Mouse (Mus musculus) embryonic facial prominence, embryonic 13.5 days (tissue): ENCODE measurements around the gene Cyp2w1. TPM values are rescaled to one million over a fixed set of nuclear protein-coding genes. Genes with fewer than 3 reads are reported as not detected.

ENCODE experiments used
- ATAC-seq: fragments of 200-750 bp; cut with Nextera tagmentation; 2 replicates; pipeline ENCODE4 v1.8.0; 2017; ENCODE audit warnings: low read depth; ENCODE audit not compliant: insufficient number of reproducible peaks, insufficient read depth, low FRiP score, low TSS enrichment
- H3K27ac ChIP-seq: fragments of 300-500 bp; sonication (generic); 2 replicates; pipeline ENCODE4 v1.5.1; 2015; ENCODE audit warnings: moderate library complexity, mild to moderate bottlenecking, inconsistent platforms
- H3K27me3 ChIP-seq: fragments of 300-500 bp; sonication (generic); 2 replicates; pipeline ENCODE4 v1.6.1; 2015; ENCODE audit warnings: mild to moderate bottlenecking, inconsistent platforms
- H3K36me3 ChIP-seq: fragments of 300-500 bp; sonication (generic); 2 replicates; pipeline ENCODE4 v1.6.1; 2015; ENCODE audit warnings: mild to moderate bottlenecking, inconsistent platforms
- H3K4me1 ChIP-seq: fragments of 300-500 bp; sonication (generic); 2 replicates; pipeline ENCODE4 v1.6.1; 2015; ENCODE audit warnings: inconsistent platforms
- H3K4me2 ChIP-seq: fragments of 300-500 bp; sonication (generic); 2 replicates; pipeline ENCODE4 v1.6.1; 2015; ENCODE audit warnings: moderate library complexity, mild to moderate bottlenecking, inconsistent platforms
- H3K4me3 ChIP-seq: fragments of 300-500 bp; sonication (generic); 2 replicates; pipeline ENCODE4 v1.5.1; 2015; ENCODE audit warnings: mild to moderate bottlenecking, inconsistent platforms
- H3K9ac ChIP-seq: fragments of 300-500 bp; sonication (generic); 2 replicates; pipeline ENCODE4 v1.6.1; 2015; ENCODE audit warnings: mild to moderate bottlenecking, inconsistent platforms
- H3K9me3 ChIP-seq: fragments of 300-500 bp; sonication (generic); 2 replicates; pipeline ENCODE4 v1.6.1; 2016; ENCODE audit warnings: inconsistent platforms
- WGBS: fragments of 180-500 bp; shearing (Covaris S2); methylation state at CpG from one replicate; pipeline ENCODE4 v1.1.7; 2015; ENCODE audit warnings: mixed read lengths; 5-methylcytosine and 5-hydroxymethylcytosine counted together
- polyA plus RNA-seq: library from polyadenylated mRNA; unstranded; fragments of >200 nt; fragmentation: Nextera tagmentation; extraction: Ambion mirVana; gene quantifications from 2 replicates; pipeline ENCODE4 v1.2.1, GENCODE M21; 2015

Gene Cyp2w1
- polyA plus RNA-seq, 1 experiment from 2014 or later: 17.0 TPM

DNA sequence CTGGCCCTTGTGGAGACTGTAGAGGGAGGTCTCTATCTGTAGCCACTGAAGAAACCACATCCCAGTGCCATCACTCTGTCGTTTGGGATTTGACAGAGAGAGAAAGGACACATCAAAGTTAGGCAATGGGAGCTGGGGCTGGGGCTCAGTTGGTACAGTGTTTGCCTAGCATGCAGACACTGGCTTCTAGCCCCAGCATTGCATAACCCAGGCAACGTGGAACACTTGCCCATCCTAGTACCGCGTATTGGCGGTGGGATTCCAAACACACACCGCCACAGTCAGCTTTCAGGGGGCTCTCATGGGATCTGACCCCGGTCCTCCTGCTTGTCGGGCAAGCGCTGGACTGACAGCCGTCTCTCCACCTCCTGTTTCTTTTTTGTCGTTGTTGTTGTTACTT is 14.1 kb downstream of the Cyp2w1 start:
- 0 out of 2 replicates have a peak, but pooled peaks cover 9% of the 10 kb centered on the region for H3K36me3 ChIP-seq
- H3K4me1 ChIP-seq: peaks cover 35% of the 10 kb centered on the region
- no peak overlapping the region for H3K9ac ChIP-seq
- no peak overlapping the region for H3K4me2 ChIP-seq
- no peak overlapping the region for H3K4me3 ChIP-seq
- H3K27me3 ChIP-seq: no peaks in the 10 kb centered on the region
- ATAC-seq: no peak
- H3K9me3 ChIP-seq: no peaks in the 10 kb centered on the region
- H3K27ac ChIP-seq: no peak overlapping the region
- WGBS: 70% methylated on average over 11 of the region's 11 CpGs

DNA sequence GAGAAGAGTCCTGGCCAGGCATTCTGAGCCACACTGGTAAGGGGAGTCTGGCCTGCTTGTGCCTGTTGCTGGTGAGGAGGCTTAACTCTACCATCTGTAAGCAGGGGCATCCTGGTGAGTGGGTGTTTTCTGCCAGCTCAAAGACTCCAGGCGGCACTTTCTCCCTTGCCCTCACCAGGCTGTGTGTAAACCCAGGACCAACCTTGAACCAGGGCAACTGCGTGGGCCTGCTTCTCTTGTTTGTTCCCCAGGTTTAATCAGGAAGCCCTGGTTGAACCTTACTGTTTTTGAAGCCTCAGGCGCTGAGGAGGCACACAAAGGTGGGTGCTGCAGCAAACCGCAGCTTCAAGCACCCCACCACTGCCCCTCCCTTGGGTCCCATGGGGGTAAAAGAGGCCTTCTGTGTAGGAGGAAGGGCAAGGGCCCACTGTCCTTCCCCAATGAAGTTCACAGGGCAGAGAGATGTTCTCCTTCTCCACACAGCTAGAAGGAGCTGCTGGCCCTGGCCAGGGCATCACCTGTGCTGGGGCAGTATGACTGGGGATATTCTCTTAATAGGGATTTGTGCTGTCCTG is 15.6 kb downstream of the Cyp2w1 start:
- no peak for ATAC-seq
- Histone ChIP-seq H3K27me3 (no peaks in the 10 kb centered on the region), H3K4me3 (no peak overlapping the region), H3K36me3 (0 out of 2 replicates have a peak, but pooled peaks cover 4% of the 10 kb centered on the region), H3K9ac (no peak overlapping the region), H3K4me2 (no peak overlapping the region), H3K9me3 (no peaks in the 10 kb centered on the region), H3K4me1 (peaks cover 40% of the 10 kb centered on the region), H3K27ac (no peak overlapping the region)
- 87% methylated on average over 4 of the region's 4 CpGs for WGBS

DNA sequence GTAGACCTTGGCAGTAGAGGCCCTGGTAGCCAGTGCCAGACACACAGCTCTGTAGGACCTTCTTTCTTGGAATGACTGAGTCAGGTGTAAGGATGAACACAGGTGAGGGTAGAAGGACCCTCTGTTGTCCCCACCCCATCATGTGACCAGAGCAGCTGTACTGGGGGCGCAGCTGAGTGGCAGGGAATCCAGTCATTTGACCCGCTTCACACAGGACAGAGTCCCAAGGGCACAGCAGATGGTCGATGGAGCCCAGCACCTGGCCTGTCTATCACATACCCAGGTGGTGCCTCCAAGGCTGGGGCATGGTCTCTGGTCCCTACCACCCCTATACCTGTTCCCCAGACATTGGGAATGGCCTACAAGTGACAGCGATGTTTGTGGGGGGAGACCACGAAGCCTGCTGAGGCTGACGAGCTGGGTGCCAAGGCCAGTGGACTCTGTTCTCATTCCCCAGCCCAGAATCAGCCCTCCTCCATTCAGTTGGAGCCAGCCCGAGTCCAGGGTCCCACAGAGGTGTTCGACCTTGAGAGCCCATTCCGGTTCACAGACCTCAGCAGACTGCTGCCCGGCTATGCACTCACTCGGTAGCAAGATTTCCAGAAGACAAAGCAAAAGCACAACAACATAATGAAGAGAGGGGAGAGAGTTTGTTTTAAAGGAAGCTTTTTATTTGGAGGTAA is 16.4 kb downstream of the Cyp2w1 start:
- no peak for ATAC-seq
- Histone ChIP-seq H3K36me3 (0 out of 2 replicates have a peak, but pooled peaks cover under 1% of the 10 kb centered on the region), H3K4me3 (no peak overlapping the region), H3K4me1 (peaks cover 40% of the 10 kb centered on the region), H3K27ac (no peak overlapping the region), H3K27me3 (no peaks in the 10 kb centered on the region), H3K9ac (no peak overlapping the region), H3K9me3 (no peaks in the 10 kb centered on the region), H3K4me2 (no peak overlapping the region)
- WGBS: 85% methylated on average over 11 of the region's 11 CpGs

DNA sequence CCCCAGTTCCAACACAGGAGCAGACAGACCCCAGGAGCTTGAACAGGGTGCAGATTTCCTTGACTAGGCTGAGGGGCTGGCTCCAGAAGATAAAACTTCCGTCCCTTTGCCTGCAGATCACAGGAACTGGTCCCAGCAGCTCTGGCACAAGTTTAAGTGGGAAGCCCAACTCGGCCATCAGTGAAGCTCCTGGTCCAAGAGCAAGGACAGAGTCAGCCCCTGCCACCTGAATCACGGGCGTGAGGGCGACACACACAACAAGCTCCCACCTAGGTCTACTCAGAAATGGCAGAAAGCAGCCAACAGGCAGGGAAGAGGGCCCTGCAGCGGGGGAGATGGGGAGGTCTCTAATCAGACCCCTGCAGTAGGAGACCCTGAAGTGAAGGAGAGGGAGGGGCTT is 17.9 kb downstream of the Cyp2w1 start:
- Histone ChIP-seq H3K4me1 (peaks cover 29% of the 10 kb centered on the region), H3K36me3 (no peaks in the 10 kb centered on the region), H3K27ac (no peak overlapping the region), H3K9ac (peak overlapping the region; percentile 96; the same call in 1 of the 2 replicates), H3K4me2 (peak overlapping the region; percentile 83; the same call in 1 of the 2 replicates), H3K4me3 (0 out of 2 replicates have a peak overlapping the region, but pooled peaks have one; percentile 77), H3K27me3 (no peaks in the 10 kb centered on the region), H3K9me3 (no peaks in the 10 kb centered on the region)
- WGBS: 80% methylated on average over 6 of the region's 6 CpGs
- no peak for ATAC-seq

DNA sequence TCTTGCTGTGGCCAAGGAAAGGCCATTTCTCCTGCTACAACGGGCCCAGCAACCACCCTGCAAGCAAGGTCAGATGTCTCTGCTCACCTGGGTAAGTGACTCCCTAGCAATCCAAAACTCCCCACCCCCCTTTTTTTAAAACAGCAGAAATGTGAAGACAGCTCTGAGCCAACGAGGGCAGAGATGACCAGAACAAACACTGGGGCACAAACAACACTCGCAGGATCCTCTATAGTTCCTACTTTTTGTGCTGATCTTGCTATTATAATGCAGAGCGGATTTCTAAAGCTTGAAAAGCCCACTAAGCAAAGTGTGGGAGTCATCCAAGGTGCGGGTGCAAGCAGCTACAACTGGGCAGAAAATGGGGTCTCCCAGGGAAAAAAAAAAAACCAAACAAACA is 18.7 kb downstream of the Cyp2w1 start:
- peak overlapping the region; percentile 87; the same call in 1 of the 2 replicates for H3K27ac ChIP-seq
- H3K36me3 ChIP-seq: no peaks in the 10 kb centered on the region
- 65% methylated on average over 5 of the region's 5 CpGs for WGBS
- peak overlapping the region; percentile 96 for H3K9ac ChIP-seq
- H3K4me2 ChIP-seq: peak overlapping the region; percentile 83
- peaks cover 27% of the 10 kb centered on the region for H3K4me1 ChIP-seq
- ATAC-seq: no peak
- no peaks in the 10 kb centered on the region for H3K9me3 ChIP-seq
- H3K4me3 ChIP-seq: peak overlapping the region; percentile 77
- no peaks in the 10 kb centered on the region for H3K27me3 ChIP-seq

DNA sequence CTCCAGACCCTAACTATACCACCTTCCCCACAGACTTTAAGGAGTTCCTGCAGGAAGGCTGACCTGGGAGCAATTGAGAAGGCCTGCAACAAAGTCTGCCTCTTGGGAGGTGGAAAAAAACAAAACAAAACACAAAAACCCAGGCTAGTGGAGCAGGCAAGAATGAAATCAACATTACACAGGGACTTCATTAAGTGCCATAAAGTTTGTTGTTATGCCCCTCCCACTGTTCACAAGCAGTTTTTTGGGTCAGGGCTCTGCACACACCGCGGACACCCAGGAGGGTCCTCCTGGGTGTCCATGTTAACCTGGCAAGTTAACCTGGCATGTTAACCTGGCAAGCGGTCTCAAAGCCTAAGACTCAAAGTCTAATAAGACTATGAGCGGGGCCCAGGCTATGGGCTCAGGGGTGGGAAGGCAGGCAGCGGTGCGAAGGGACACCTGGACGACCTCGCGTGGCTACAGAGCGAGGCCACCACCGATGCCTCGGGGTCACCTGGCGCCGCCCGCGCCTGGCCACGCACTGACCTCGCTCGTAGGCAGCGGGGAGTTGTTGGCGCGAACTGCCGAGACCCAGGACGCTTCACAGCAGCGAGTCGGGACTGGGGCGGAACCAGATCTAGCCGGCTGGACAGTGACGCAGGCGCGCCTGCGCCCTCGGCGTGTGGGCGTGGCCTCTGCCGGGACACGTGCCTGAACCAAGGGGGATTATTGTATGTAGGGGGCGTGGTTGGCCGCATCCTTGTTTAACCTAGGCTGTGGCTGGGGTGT is 19.4 kb downstream of the Cyp2w1 start:
- ATAC-seq: peak; percentile 88
- 1% methylated on average over 39 of the region's 39 CpGs for WGBS
- peaks cover 29% of the 10 kb centered on the region for H3K4me1 ChIP-seq

DNA sequence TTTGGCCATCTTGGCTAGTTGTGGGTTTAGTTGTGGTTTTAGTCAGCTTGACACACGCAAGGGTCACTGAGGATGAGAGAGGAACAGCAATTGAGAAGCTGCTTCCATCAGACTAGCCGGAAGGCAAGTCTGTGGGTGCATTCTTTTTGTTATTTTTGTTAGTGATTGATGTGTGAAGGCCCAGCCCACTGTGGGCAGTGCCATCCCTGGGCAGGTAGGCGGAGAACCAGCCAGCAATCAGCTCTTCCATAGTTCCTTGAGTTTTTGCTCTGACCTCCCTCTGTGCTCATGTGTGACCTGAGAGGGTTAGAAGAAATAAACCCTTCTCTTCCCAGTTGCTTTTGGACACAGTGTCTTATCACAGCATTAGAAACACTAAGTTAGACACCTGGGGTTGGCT is 20.7 kb downstream of the Cyp2w1 start:
- H3K4me1 ChIP-seq: peaks cover 42% of the 10 kb centered on the region
- H3K9me3 ChIP-seq: no peaks in the 10 kb centered on the region
- H3K27me3 ChIP-seq: no peaks in the 10 kb centered on the region
- no peak for ATAC-seq
- no peak overlapping the region for H3K9ac ChIP-seq
- 82% methylated on average over 3 of the region's 3 CpGs for WGBS
- no peaks in the 10 kb centered on the region for H3K36me3 ChIP-seq
- H3K4me2 ChIP-seq: no peak overlapping the region
- H3K4me3 ChIP-seq: no peak overlapping the region
- no peak overlapping the region for H3K27ac ChIP-seq

More for the DNA sequence above, 19.4 kb downstream of the Cyp2w1 start:
- peak overlapping the region; percentile 77 for H3K4me3 ChIP-seq
- peak overlapping the region; percentile 87 for H3K27ac ChIP-seq
- H3K4me2 ChIP-seq: peak overlapping the region; percentile 83
- no peaks in the 10 kb centered on the region for H3K27me3 ChIP-seq
- no peaks in the 10 kb centered on the region for H3K9me3 ChIP-seq
- no peaks in the 10 kb centered on the region for H3K36me3 ChIP-seq
- peak overlapping the region; percentile 96 for H3K9ac ChIP-seq

DNA sequence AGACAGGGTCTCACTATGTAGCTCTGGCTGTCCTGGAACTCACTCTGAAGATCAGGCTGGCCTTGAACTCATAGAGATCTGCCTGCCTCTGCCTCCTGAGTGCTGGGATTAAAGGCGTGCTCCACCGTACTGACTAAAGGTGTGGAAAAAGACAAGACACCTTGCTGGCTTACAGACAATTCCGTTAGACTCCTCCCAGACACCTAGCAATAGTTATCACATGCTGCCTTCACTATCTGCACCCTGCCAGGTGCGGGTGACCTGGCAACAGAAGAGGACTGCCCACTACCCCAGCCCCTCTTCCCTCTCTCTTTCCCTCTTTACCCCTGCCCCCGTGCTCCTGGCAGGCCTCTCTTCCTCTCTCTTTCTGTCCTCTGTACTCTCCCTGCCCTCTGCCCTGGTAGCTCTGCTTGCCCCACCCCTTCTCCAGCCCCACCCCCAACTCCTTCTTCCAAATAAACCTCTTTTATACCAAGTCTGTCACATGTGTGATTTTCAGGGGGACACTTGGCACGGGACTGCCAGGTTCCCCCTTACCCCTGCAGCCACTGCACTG is 21.6 kb downstream of the Cyp2w1 start:
- peaks cover 49% of the 10 kb centered on the region for H3K4me1 ChIP-seq
- 79% methylated on average over 6 of the region's 6 CpGs for WGBS

DNA sequence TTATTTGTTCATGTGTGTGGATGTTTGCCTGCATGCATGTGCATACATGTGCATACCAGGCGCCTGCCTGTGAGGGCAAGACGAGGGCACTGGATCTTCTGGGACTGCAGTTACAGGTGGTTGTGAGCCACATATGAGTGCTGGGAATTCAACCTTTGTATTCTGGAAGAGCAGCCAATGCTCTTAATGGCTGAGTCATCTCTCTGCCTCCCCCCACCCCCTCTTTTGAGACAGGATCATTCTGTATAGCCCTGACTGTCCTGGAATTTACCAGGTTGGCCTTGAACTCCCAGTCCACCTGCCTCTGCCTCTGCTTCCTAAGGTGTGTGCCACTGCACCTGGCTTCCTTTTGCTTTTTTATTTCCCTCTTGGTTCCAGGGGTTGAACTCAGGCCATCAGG is 22.4 kb downstream of the Cyp2w1 start:
- no peak overlapping the region for H3K4me3 ChIP-seq
- no peak overlapping the region for H3K27ac ChIP-seq
- H3K4me2 ChIP-seq: no peak overlapping the region
- no peaks in the 10 kb centered on the region for H3K36me3 ChIP-seq
- no peak overlapping the region for H3K9ac ChIP-seq
- no peaks in the 10 kb centered on the region for H3K27me3 ChIP-seq
- H3K4me1 ChIP-seq: peaks cover 56% of the 10 kb centered on the region
- ATAC-seq: no peak
- no peaks in the 10 kb centered on the region for H3K9me3 ChIP-seq
- WGBS: 71% methylated on average over 2 of the region's 2 CpGs

More for the DNA sequence above, 21.6 kb downstream of the Cyp2w1 start:
- Histone ChIP-seq H3K9ac (no peak overlapping the region), H3K9me3 (no peaks in the 10 kb centered on the region), H3K27me3 (no peaks in the 10 kb centered on the region), H3K4me3 (no peak overlapping the region), H3K4me2 (no peak overlapping the region), H3K36me3 (no peaks in the 10 kb centered on the region), H3K27ac (no peak overlapping the region)
- no peak for ATAC-seq

DNA sequence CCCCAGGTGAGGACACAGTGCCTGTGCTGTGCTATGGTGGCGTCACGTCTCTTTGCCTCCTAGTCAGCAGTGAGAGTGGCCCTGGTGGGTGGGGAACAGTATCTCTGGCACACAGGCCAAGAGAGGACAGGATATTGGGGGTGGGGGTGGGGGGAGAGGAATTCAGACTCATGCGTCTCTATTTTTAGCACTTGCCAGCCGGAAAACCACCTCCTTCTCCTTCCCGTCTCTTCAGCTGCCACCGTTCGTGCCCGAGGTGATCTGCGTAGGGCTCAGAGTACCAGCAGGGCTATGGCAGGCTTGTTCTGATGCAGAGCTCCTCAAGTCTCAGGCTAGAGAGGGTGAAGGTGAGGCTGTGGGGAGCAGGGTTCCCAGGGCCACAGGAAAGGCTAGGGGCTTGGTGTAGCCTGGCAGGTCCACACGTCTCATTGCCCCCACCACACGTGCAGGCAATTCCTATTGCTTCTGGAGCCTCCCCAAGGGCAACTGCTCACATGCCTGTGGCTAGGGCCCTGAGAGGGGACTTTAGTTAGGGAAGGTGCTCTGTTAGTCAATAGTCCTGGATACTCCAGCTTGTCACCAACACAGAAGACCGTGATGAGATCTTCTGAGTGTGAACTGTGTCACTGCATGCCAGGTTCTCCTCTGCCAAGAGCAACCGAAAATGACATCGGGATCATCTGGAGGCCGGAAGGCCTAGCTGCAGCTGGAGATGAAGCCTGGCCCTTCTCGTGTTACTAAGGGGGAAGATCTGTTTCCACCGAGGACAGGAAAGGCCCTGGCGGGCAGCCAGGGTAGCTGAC is 25.3 kb downstream of the Cyp2w1 start, which contains the start of gene Gpr146:
Gpr146 (plus strand) TSS at position 230 of the 803 bp plus-strand sequence.
- Histone ChIP-seq H3K4me3 (no peak within 1 kb of the TSS), H3K4me1 (peaks cover 49% of the 10 kb centered on the region), H3K36me3 (no peaks in the 10 kb centered on the region), H3K9ac (no peak within 1 kb of the TSS), H3K27me3 (no peaks in the 10 kb centered on the region), H3K27ac (peak within 1 kb of the TSS; percentile 66), H3K4me2 (no peak within 1 kb of the TSS; the same call in 1 of the 2 replicates), H3K9me3 (no peaks in the 10 kb centered on the region)
- 48% methylated on average over 18 of the region's 18 CpGs for WGBS
- no peak for ATAC-seq

DNA sequence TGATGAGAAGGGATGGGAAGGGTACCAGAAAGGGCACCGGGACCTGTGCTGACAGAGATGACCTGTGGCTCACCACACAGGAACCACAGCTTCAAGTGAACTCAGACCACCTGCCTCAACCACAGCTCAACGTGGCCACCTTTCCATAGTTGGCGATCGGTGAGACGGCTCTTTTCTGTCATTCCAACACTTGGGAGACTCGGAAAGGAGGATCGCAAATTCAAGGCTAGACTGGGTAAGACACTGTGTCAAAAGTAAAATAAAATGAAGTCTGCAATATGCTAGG is 25.8 kb downstream of the Cyp2w1 start:
- H3K4me3 ChIP-seq: no peak overlapping the region
- H3K27ac ChIP-seq: peak overlapping the region; percentile 66
- no peak for ATAC-seq
- WGBS: 84% methylated on average over 7 of the region's 7 CpGs
- H3K4me1 ChIP-seq: peaks cover 47% of the 10 kb centered on the region
- H3K4me2 ChIP-seq: no peak overlapping the region
- no peak overlapping the region for H3K9ac ChIP-seq
- H3K36me3 ChIP-seq: no peaks in the 10 kb centered on the region
- H3K27me3 ChIP-seq: no peaks in the 10 kb centered on the region
- H3K9me3 ChIP-seq: no peaks in the 10 kb centered on the region
